12 mouse cellular contexts compared by ENCODE assay signal in genomic region chr2:70809921-70810320, GRCm38 (mm10).
"Had no signal": no experiment of that assay in that cellular context is flagged by ENCODE, and none has a peak within 500 bp of the region (broad histone marks: within the 10 kb centered on the region; RNA-seq: fewer than 3 reads in every experiment).

No protein-coding gene starts in this region.

- H3K4me2 ChIP-seq: limb, embryonic 12.5 days; liver, embryonic 13.5 days; midbrain, embryonic 13.5 days; neural tube, embryonic 15.5 days had no signal

- ATAC-seq: intestine, embryonic 16.5 days; midbrain, embryonic 13.5 days had no signal

- H3K36me3 ChIP-seq: midbrain, embryonic 13.5 days; neural tube, embryonic 15.5 days had no signal

- H3K9me3 ChIP-seq: limb, embryonic 12.5 days; liver, embryonic 13.5 days; midbrain, embryonic 13.5 days; neural tube, embryonic 15.5 days had no signal

- H3K27me3 ChIP-seq: limb, embryonic 12.5 days; liver, embryonic 13.5 days; midbrain, embryonic 13.5 days; neural tube, embryonic 15.5 days had no signal

- H3K27ac ChIP-seq: limb, embryonic 12.5 days; liver, embryonic 13.5 days; midbrain, embryonic 13.5 days; neural tube, embryonic 15.5 days had no signal

- DNase-seq: kidney, adult 8-10 months; kidney, postnatal 25 days; layer of hippocampus, adult 9-11 months; liver; liver, embryonic 13.5 days; lung, adult 18-20 months; right cerebral cortex, postnatal 4 days; spleen, adult 18-20 months had no signal

- H3K9ac ChIP-seq: limb, embryonic 12.5 days; liver, embryonic 13.5 days; midbrain, embryonic 13.5 days; neural tube, embryonic 15.5 days had no signal

- H3K4me3 ChIP-seq: limb, embryonic 12.5 days; liver, embryonic 13.5 days; midbrain, embryonic 13.5 days; neural tube, embryonic 15.5 days had no signal
